Mouse (Mus musculus): Measurements from ENCODE around the gene Eya2.
A peak's percentile ranks its signal among the peaks of the same experiment; 100 is the strongest.

Eya2 gene

DNA sequence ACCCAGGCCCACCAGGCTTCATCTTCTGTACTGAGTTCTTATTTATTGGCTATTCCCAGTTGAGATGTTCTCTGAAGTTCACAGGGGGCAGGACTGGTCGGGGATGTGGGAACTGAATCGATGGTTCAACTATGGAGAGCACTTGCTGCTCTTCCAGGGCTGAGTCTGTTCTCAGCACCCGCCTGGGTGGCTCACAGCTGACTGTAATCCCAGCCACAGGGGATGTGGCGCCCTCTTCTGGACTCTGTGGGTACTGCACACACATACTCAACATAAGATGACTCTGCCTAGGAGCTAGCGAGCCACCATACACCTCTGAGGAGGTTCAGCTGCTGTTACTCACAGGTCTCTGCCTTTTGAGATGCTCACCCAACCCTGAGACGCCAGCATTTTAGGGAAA is 121.9 kb downstream of the Eya2 start:
- DNase-seq (ENCODE audit: low read depth, low spot score), result peak; percentile 43

DNA sequence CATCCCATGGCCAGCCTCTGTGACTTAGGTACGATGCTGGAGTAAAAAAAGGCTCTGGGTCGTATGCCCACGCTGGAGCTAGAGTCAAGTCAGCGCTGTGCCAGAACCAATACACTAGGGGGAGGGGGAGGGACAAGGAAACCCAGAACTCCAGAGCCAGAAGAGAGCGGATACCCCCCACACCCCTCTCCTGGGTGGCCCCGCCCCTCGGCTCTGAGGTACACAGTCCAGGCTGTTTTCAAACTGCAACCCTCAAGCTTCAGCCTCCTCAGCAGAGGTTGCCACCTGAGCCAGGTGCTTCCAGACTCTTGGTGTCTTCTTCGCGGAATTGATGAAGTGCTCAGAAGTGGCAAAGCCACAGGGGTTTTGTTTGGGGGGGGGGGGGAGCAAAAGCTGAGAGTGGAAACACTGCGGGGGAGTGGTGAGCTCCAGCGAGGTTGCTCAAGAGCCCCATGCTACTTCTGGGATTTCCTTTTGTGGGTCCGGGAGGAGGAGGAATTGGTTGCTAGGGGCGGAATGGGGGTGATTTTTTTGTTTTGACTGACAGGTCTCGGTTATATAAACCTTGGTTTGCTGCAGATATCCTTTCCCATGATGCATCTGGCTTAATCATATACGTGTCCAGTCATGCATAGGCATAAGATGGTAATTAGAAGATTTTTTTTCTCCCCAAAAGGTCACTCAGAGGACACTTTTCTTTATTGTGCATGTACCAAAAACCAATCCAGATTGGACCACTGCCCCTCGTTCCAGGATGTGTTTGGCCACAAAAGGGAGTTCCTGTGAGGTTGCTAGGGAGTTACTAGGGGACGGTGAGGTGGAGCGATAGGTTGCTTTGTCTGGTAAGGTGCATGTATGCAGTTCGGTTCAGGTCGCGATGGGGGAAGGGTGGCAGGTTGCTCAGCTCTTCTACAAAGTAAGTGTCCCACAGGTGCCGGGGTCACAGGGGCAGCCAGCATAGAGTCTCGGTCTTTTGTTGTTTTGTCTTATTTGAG is 122.6 kb downstream of the Eya2 start:
- DNase-seq (ENCODE audit: low read depth, low spot score), result no peak

DNA sequence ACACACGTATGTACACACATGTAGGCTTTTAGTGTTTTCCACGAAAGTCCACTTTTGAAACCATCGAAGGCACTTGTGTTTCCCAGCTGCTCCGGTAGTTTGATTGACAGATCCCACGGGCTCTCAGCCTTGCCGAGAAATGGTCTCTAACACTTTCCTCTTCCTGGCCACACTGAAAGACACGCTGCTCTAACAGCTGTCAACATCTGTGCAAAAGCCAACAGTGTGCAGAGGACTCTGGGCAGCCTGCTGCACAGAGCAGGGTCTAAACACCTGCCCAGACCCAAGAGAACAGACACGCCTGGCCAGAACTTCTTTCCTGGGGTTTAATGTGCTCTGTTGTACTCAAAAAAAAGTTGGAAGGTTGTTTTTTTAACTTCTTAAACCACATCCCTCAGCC is 124.5 kb downstream of the Eya2 start:
- no peak for DNase-seq (ENCODE audit: low read depth, low spot score)

DNA sequence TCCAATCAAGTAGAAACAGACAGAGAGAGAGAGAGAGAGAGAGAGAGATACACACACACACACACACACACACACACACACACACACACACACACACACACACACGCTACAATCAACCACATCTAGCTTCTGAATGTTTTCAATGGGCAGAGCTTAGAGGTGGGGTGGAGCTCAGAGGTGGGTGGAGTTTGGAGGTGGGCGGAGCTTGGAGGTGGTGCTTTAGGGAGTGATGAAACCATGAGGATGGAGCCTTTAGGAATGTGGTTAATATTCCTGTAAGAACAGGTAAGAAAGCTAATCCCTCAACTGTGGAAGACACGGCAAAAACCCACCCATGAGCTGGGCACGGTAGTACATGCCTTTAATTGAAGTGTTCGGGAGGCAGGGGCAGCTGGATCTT is 127.1 kb downstream of the Eya2 start:
- DNase-seq (ENCODE audit: low read depth, low spot score), result no peak

DNA sequence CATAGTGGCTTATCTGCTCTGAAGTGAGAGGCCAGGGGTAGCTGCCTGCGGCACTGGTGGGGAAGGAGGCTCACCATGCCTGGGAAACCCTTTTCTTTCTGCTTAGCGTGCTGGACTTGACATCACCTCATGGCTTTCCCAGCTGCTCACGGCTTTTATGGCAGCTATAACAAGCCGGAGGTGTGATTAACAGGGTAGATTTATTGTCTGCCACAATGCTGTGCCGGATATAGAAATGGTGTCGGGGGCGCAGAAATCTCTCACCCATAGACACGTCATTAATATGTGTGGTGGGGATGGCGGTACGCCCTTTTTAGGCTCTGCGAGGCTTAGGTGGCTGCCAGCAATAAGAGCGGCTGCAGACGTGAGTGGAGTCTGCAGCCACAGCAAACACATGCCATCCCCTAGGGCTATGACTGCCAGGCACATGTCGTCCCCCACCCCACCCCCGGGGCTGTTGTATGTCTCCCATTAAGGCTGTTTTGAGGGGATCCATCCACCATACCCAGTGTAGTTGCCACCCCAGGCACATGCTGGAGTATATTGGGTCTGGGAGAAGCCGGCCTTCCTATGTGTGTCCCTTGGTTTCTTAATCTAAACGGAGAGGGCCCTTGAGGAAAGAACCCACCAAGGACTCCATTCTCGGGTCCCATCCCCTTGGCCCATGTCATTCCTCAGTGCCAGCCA is 137.9 kb downstream of the Eya2 start:
- DNase-seq (ENCODE audit: low read depth, low spot score), result no peak

DNA sequence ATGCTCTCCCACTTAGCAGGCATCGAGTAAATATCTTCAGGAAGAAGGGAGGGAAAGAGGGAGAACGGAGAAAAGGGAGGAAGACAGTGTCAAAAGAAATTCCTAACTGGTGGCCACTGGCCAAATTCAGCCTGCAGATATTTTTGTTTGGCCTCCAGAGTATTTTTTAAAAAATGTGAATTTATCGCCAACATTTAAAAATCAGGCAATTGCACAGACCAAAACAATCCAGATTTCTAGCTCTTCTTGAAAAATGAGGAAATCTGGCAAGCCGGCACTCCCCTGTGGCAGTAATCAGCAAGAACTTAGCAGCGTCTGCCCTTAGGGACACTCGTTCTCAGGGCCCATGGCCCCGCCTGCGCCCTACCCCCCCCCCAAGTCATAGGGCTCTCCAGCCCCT is 138.9 kb downstream of the Eya2 start:
- DNase-seq (ENCODE audit: low read depth, low spot score), result no peak

DNA sequence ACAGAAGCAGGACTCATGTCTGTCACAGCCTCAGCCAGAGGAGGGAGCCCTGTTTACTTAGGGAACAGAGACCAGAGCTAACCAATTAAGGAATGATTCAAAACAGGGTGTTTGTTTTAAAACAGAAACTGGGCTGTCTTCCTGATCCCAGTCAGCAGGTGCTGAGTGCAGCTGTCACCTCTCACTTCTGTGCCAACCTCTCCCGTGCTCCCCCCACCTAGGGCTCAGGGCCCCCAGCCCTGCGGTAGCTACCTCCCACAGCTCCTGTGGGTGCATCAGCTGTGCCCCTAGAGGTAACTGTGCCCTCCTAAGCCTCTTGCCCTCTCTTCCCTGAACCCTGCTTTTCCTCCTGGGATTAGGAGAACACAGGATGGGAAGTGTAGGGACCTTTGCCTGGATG is 141.5 kb downstream of the Eya2 start:
- DNase-seq (ENCODE audit: low read depth, low spot score), result no peak

DNA sequence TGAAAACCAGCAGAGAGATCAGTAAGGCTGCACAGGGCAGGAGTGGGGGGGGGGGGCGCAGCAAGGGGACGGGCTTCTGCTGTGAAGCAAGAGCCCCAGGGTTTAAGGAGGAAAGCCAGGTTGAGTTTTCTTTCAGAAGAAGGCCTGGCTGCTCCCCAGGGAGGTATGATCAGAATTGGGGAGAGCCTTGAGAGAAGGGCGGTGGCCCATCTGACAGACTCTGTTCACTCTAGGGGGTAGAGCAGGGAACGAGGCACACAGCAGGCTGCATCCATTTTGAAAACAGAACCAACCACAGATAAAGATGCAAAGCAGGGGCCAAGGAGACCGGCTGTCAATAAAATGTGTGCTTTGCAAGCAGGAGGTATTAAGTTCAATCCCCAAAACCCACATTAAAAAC is 145.5 kb downstream of the Eya2 start:
- DNase-seq (ENCODE audit: low read depth, low spot score), result no peak

DNA sequence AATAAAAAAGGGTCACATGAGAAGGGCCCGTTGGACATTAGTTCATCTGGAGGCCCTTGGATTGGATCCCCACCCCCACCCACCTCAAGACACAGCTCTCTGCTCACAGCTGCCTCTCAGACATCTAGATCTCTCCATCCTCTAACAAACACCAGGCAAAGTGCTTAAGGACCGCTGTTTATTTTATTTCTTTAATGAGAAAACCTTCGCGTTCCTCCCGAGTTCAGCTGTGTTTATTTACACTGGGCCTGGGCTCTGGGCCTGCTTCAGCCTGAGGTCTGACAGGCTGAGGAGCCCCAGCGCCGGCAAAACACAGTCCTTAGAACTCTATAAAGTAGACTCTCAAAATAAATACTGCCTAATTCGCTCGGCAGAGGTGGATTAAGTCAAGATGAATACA is 146.2 kb downstream of the Eya2 start:
- DNase-seq (ENCODE audit: low read depth, low spot score), result no peak

DNA sequence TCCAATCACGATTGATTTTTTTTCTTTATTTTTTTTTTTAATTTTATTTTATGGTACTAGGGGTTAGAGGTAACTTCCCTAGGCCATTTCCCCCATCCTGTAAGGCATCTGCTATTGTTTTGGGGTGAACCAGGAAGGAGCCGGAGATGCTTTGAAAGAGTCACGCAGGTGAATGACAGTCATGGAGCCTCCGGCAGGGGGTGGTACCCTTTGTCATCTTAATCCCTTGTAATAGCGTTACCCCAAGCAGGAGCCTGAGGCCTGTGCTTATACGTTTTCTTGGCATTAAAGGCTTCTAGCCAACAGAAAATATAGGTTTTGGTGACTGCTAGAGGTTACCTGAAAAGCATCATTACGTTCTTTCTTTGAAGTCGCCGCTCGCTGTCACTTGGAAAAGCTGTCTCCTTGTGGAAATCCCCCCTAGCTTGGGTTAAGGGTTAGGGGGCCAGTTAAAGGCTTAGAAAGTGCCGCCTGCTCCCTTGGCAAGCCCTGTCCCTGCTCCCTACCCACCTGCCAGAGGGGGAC is 146.8 kb downstream of the Eya2 start:
- no peak for DNase-seq (ENCODE audit: low read depth, low spot score)

DNA sequence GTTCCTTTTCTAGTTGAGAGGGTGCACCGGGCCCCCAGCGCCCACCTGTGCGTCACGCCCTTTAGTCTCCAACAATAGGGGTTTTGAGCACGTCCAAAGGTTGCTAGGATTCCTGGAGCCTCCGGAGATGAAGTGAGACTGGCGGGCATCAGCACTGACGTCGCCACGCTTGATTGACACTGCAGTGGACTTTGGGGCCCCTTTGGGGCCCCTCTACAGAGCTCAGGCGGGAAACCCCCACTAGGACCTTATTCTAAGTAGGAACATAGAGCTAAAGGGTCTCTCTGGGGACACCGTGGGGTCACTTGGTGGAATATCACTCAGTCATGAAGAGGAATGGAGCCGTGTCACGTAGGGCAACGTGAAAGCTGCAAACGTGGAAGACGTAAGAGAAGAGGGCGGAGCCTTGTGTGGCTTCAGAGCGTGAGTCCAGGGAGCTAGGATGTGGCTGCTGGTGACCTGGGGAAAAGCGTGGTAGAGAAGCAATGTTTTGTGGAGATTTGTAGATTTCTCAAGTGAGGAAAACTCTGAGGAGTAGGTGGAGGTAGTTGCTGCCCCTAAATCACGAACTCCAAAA is 147.5 kb downstream of the Eya2 start:
- no peak for DNase-seq (ENCODE audit: low read depth, low spot score)

DNA sequence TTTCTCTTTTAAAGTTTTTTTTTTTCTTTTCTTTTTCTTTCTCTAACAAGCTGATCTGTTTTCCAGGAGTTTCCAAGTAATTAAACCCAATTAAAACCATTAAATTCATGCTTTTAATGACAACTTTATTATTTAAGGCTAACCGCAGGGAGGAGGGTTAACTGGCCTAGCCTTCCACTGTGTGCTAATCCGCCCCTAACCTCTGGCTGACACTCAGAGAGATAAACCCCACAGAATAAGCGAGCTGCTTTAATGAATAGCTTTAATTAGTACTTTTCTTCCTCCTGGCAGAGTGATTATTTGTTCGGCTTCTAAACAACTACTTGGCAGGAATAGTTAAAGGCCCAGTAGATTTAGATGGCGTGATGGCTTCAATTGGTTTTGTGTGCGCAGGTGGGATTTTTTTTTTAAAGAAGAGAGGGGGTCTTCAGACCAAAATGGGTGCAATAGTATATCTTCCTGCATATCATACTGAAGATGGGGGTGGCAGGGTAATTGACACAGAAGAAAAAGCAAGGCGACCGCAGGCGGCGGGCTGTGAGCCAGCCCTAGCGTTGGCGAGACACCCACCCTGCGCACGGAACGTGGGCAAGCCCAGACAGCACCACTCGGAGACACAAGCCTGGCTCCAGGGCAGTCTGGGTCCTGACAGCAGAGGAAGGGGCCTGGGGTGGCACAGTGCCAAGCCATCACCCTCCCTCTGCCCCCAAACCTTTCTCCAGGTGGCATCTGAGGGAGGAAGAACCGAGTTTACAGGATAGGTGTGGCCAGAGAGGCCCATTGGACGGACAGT is 150.7 kb downstream of the Eya2 start:
- DNase-seq (ENCODE audit: low read depth, low spot score), result no peak

DNA sequence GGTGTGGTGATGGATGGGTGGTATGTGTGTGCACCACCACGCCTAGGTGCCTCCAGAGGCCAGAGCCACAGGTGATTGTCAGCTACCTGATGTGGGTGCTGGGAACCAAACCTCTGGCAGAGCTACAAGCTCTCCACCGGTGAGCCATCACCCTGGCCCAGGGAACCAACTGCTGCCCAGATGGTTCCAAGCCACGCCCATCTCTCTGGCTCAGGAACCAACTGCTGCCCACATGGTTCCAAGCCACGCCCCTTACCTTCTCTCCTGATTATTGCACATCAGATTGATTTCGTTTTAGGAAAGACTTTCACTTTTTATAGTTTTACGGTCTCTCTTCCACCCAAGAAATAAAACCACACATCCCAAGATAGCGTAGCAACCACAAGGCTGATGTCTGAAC is 153.1 kb downstream of the Eya2 start:
- no peak for DNase-seq (ENCODE audit: low read depth, low spot score)

DNA sequence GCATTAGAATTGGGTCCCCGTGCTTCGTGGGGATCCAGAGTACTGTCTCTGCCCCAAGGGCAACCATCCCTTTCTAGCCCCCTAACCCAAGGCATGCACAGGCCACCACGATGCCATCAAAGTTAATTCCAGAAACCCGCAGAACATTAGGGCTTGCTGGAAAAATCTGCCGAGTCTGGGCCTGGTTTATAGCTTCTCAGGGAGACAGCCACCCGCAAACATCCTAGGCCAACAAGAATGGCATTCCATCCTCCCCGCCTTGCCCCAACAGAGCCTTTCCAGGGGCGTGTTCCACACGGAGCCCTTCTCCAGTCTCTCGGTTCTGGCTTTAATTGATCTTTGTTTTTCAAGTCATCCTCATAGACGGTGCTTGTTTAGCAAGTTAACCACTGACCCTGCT is 153.6 kb downstream of the Eya2 start:
- no peak for DNase-seq (ENCODE audit: low read depth, low spot score)

DNA sequence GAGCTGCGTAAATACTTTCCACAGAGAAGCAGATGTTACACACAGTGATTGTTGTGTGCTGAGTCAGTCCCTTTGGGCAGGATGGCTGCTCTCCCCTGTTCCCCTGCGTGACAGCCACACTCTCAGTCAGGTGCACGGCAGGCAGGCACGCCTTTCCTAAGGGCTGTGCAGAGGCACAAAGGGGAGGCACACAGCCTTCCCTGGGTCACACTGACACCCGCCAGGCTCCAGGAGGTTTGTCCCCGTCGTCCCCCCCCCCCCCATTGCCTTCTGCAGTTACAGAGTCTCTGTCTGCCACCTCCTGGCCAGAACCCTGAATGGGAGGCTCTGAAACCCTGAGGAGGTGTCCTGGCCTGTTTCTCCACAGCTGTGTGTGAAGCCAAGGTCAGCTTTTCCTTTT is 156.2 kb downstream of the Eya2 start:
- peak; percentile 20 for DNase-seq (ENCODE audit: low read depth, low spot score)

DNA sequence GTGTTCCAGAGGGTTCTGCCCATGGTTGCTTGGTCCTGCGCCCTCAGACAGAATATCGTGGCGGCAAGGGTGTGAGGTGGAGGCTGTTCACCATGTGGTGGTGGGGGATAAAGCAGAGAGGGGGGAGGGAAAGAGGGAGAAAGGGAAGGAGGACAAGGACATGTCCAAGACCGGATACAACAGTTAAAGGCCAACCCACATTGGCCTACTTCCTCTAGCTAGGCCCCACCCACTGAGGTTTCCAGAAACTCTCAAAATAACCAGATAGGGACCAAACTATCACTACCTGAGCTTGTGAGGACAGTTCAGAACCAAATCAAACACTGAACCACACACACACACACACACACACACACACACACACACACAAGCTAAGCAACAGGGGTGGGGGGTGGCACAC is 157.9 kb downstream of the Eya2 start:
- no peak for DNase-seq (ENCODE audit: low read depth, low spot score)

DNA sequence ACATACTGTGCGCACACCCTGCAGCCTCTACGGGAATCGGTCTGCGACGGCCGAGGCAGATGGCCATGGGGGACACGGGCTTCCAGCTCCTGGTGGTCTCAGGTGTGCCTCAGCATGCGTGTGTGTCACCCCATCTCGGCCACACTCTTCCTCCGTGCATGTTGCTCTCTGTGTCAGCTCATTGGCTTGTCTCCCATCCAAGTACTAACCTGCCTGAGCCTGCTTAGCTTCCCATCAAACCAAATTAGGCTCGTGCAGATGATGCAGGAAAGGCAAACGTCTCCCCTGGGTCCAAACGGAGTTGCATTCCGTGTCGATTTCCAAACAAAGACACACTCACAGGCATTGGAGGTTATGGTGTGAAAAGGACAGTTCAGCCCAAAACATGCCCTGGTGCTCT is 163.0 kb downstream of the Eya2 start:
- DNase-seq (ENCODE audit: low read depth, low spot score), result no peak

DNA sequence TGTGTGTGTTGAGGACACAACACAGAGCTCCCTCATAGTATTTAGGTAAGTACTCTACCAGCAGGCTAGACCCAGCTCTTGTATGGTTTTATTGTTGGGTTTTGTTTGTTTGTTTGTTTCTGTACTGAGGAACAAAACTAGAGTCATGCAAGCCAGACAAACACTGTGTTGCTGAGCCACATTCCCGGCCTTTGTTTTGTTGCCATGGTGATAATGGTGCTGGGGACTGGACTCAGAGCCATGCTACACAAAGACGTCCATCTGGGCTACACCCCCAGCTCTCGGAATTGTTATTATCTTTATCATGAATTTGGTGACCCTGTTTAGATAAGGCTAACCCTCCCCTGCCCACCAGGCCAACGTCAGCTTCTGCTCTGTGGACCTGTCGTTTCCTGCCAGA is 163.7 kb downstream of the Eya2 start:
- DNase-seq (ENCODE audit: low read depth, low spot score), result no peak

DNA sequence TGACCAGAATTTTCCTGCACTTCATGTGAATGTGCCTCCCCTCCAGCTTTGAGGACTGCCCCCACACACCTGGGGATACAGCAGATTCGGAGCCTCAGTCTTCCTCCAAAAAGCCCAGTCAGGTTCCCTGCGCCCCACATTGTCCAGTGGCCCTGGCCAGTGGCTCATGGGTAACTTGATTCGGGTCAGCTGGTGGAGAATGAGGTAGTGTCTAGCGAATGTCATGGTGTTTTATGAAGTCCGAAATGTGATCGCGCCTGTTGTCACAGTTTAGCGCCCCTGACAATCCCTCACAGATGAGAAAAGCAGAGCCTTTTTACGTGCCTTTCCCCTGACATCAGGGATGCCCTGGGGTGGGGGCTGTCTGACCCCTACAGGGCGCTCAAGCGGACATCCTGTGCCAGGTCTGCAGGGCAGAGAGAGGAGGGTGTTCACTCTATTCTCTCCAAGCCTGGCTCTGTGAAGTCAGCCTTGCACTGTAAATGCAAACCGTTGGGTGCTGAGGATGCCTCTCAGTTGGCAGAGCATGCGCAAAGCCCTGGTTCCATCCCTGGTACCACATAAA is 164.7 kb downstream of the Eya2 start:
- DNase-seq (ENCODE audit: low read depth, low spot score), result no peak

DNA sequence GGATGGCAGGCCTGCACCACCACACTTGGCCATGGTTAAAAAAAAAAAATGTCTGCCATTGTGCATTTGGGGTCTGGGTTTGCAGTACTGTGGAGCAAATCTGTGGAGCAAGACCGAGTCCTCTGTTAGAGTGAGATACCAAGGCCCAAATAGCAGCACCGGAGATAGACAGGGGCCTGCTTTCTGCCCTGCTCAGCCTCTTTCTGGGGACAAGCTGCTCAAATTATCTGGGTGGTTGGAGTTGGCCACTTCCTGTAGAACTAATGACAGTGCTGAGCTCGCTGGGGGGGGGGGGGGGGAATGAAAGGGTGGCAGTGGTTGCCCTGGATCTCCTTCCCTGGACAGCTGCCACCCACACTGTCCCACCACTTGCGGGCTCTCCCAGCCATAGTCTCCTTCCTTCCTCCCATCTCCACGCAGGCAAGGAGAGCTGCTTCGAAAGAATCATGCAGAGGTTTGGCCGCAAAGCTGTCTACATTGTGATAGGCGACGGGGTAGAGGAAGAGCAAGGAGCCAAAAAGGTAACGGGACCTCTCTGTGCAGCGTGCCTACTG is 174.1 kb downstream of the Eya2 start:
- DNase-seq (ENCODE audit: low read depth, low spot score), result no peak

DNA sequence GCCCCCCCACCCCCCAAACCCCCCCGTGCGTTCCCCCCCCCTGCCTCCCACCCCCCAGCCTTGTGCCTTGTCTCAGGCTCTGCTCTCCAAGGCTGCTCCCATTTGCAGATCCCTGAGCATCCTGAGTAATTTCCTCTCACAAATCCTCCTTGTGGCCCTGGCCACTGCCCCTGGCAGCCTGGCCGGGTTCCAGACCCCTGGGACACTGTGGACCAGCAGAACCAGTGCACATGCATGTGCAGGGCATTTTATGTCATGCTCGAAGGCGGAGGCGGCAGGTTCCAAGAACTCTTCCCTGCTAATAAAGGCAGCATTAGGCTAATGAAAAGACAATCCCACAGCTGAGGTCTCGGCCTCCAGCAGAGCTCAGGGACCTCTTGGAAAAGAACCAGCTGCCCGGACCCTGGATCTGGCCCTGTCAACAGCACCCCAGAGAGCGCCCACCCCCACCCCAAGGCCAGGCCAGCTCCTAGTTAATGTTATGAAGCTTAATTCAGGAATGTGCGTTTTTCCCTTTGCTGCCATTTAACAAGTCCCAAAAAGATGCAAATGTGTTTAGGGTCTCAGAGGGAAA is 174.6 kb downstream of the Eya2 start:
- no peak for DNase-seq (ENCODE audit: low read depth, low spot score)
